Mouse (Mus musculus): Measurements from ENCODE around the gene Psat1. TPM values are rescaled to one million over a fixed set of nuclear protein-coding genes. Genes with fewer than 3 reads are reported as not detected.
A peak's percentile ranks its signal among the peaks of the same experiment; 100 is the strongest.

Psat1 gene
- polyA plus RNA-seq, 1 experiment from 2014 or later = 77.0 TPM

- 72% methylated on average over 13 of the region's 13 CpGs for WGBS
- Histone ChIP-seq H3K4me1 (no peaks in the 10 kb centered on the region), H3K4me2 (replicated peaks) (no peak overlapping the region), H3K27ac (no peak overlapping the region), H3K36me3 (peaks cover 52% of the 10 kb centered on the region), H3K4me3 (no peak overlapping the region), H3K9me3 (no peaks in the 10 kb centered on the region), H3K27me3 (no peaks in the 10 kb centered on the region), H3K9ac (no peak overlapping the region)
- no peak for ATAC-seq (ENCODE audit: insufficient number of reproducible peaks, insufficient read depth, low FRiP score, low TSS enrichment)
These were observed 15.2 kb upstream of the Psat1 start for GRCm38 (mm10) chr19:15962313-15962712.

GRCm38 (mm10) chr19:15950225-15950624 lies 3.1 kb upstream of the Psat1 start:
- H3K9me3 ChIP-seq = no peaks in the 10 kb centered on the region
- no peak for ATAC-seq (ENCODE audit: insufficient number of reproducible peaks, insufficient read depth, low FRiP score, low TSS enrichment)
- no peak overlapping the region for H3K4me3 ChIP-seq
- H3K27ac ChIP-seq = no peak overlapping the region
- no peaks in the 10 kb centered on the region for H3K4me1 ChIP-seq
- H3K9ac ChIP-seq = no peak overlapping the region
- 83% methylated on average over 3 of the region's 3 CpGs for WGBS
- no peak overlapping the region for H3K4me2 ChIP-seq (replicated peaks)
- H3K27me3 ChIP-seq = no peaks in the 10 kb centered on the region
- peaks cover 11% of the 10 kb centered on the region for H3K36me3 ChIP-seq

GRCm38 (mm10) chr19:15948867-15949266 lies 1.7 kb upstream of the Psat1 start:
- H3K36me3 ChIP-seq = 0 out of 2 replicates have a peak, but pooled peaks cover 3% of the 10 kb centered on the region
- no peak overlapping the region for H3K4me3 ChIP-seq
- H3K9ac ChIP-seq = no peak overlapping the region
- H3K4me2 ChIP-seq (replicated peaks) = no peak overlapping the region
- H3K9me3 ChIP-seq = no peaks in the 10 kb centered on the region
- H3K27ac ChIP-seq = no peak overlapping the region
- H3K4me1 ChIP-seq = no peaks in the 10 kb centered on the region
- 75% methylated on average over 1 of the region's 1 CpGs for WGBS
- no peak for ATAC-seq (ENCODE audit: insufficient number of reproducible peaks, insufficient read depth, low FRiP score, low TSS enrichment)
- H3K27me3 ChIP-seq = no peaks in the 10 kb centered on the region

- no peak overlapping the region for H3K4me3 ChIP-seq
- no peaks in the 10 kb centered on the region for H3K27me3 ChIP-seq
- H3K9me3 ChIP-seq = no peaks in the 10 kb centered on the region
- no peak overlapping the region for H3K9ac ChIP-seq
- no peaks in the 10 kb centered on the region for H3K4me1 ChIP-seq
- WGBS = 55% methylated on average over 7 of the region's 7 CpGs
- H3K4me2 ChIP-seq (replicated peaks) = no peak overlapping the region
- 0 out of 2 replicates have a peak, but pooled peaks cover 1% of the 10 kb centered on the region for H3K36me3 ChIP-seq
- H3K27ac ChIP-seq = no peak overlapping the region
- no peak for ATAC-seq (ENCODE audit: insufficient number of reproducible peaks, insufficient read depth, low FRiP score, low TSS enrichment)
These were observed 1.3 kb upstream of the Psat1 start for GRCm38 (mm10) chr19:15948426-15948825.

GRCm38 (mm10) chr19:15946663-15947062 lies 474 bp downstream of the Psat1 start:
- no peaks in the 10 kb centered on the region for H3K9me3 ChIP-seq
- no peaks in the 10 kb centered on the region for H3K4me1 ChIP-seq
- ATAC-seq (ENCODE audit: insufficient number of reproducible peaks, insufficient read depth, low FRiP score, low TSS enrichment) = peak; percentile 28; the same call in 1 of the 2 replicates
- no peaks in the 10 kb centered on the region for H3K27me3 ChIP-seq
- H3K4me3 ChIP-seq = no peak overlapping the region
- no peak overlapping the region for H3K27ac ChIP-seq
- WGBS = 65% methylated on average over 10 of the region's 10 CpGs
- no peak overlapping the region for H3K4me2 ChIP-seq (replicated peaks)
- no peaks in the 10 kb centered on the region for H3K36me3 ChIP-seq
- H3K9ac ChIP-seq = no peak overlapping the region

GRCm38 (mm10) chr19:15943117-15943423 lies 4.1 kb downstream of the Psat1 start:
- no peaks in the 10 kb centered on the region for H3K36me3 ChIP-seq
- WGBS = 75% methylated on average over 7 of the region's 7 CpGs
- H3K4me1 ChIP-seq = no peaks in the 10 kb centered on the region
- H3K27ac ChIP-seq = no peak overlapping the region
- H3K9me3 ChIP-seq = no peaks in the 10 kb centered on the region
- ATAC-seq (ENCODE audit: insufficient number of reproducible peaks, insufficient read depth, low FRiP score, low TSS enrichment) = no peak
- H3K4me2 ChIP-seq (replicated peaks) = no peak overlapping the region
- H3K4me3 ChIP-seq = no peak overlapping the region
- no peak overlapping the region for H3K9ac ChIP-seq
- H3K27me3 ChIP-seq = no peaks in the 10 kb centered on the region

- 54% methylated on average over 11 of the region's 11 CpGs for WGBS
These were observed 4.6 kb downstream of the Psat1 start for GRCm38 (mm10) chr19:15942421-15943116.

GRCm38 (mm10) chr19:15941399-15941798 lies 5.7 kb downstream of the Psat1 start:
- H3K4me3 ChIP-seq = no peak overlapping the region
- H3K36me3 ChIP-seq = no peaks in the 10 kb centered on the region
- no peak overlapping the region for H3K27ac ChIP-seq
- no peak overlapping the region for H3K4me2 ChIP-seq (replicated peaks)
- H3K4me1 ChIP-seq = no peaks in the 10 kb centered on the region
- 84% methylated on average over 8 of the region's 8 CpGs for WGBS
- no peak overlapping the region for H3K9ac ChIP-seq
- peak; percentile 15; the same call in 1 of the 2 replicates for ATAC-seq (ENCODE audit: insufficient number of reproducible peaks, insufficient read depth, low FRiP score, low TSS enrichment)
- no peaks in the 10 kb centered on the region for H3K9me3 ChIP-seq
- no peaks in the 10 kb centered on the region for H3K27me3 ChIP-seq

More at GRCm38 (mm10) chr19:15942421-15943116, 4.6 kb downstream of the Psat1 start:
- Histone ChIP-seq H3K4me2 (replicated peaks) (no peak overlapping the region), H3K9me3 (no peaks in the 10 kb centered on the region), H3K27me3 (no peaks in the 10 kb centered on the region), H3K27ac (no peak overlapping the region), H3K36me3 (no peaks in the 10 kb centered on the region), H3K9ac (no peak overlapping the region), H3K4me1 (no peaks in the 10 kb centered on the region), H3K4me3 (no peak overlapping the region)
- ATAC-seq (ENCODE audit: insufficient number of reproducible peaks, insufficient read depth, low FRiP score, low TSS enrichment) = no peak

GRCm38 (mm10) chr19:15925719-15926045 lies 21.5 kb downstream of the Psat1 start:
- 10% methylated on average over 4 of the region's 4 CpGs for WGBS
- Histone ChIP-seq H3K9me3 (no peaks in the 10 kb centered on the region), H3K4me2 (replicated peaks) (peak overlapping the region; percentile 90), H3K4me1 (peaks cover 14% of the 10 kb centered on the region), H3K27me3 (no peaks in the 10 kb centered on the region), H3K36me3 (no peaks in the 10 kb centered on the region), H3K4me3 (peak overlapping the region; percentile 58), H3K9ac (no peak overlapping the region), H3K27ac (peak overlapping the region; percentile 77)
- no peak for ATAC-seq (ENCODE audit: insufficient number of reproducible peaks, insufficient read depth, low FRiP score, low TSS enrichment)

GRCm38 (mm10) chr19:15924866-15925718 lies 22.0 kb downstream of the Psat1 start:
- H3K4me1 ChIP-seq = peaks cover 14% of the 10 kb centered on the region
- peak overlapping the region; percentile 58 for H3K9ac ChIP-seq
- peak; percentile 94 for ATAC-seq (ENCODE audit: insufficient number of reproducible peaks, insufficient read depth, low FRiP score, low TSS enrichment)
- no peaks in the 10 kb centered on the region for H3K36me3 ChIP-seq
- H3K9me3 ChIP-seq = no peaks in the 10 kb centered on the region
- no peaks in the 10 kb centered on the region for H3K27me3 ChIP-seq
- 4% methylated on average over 43 of the region's 43 CpGs for WGBS
- peak overlapping the region; percentile 78 for H3K27ac ChIP-seq
- peak overlapping the region; percentile 90 for H3K4me2 ChIP-seq (replicated peaks)
- H3K4me3 ChIP-seq = peak overlapping the region; percentile 58

- peak overlapping the region; percentile 58 for H3K4me3 ChIP-seq
- WGBS = under 1% methylated on average over 45 of the region's 46 CpGs
- peak overlapping the region; percentile 90 for H3K4me2 ChIP-seq (replicated peaks)
- peaks cover 14% of the 10 kb centered on the region for H3K4me1 ChIP-seq
- peak overlapping the region; percentile 58 for H3K9ac ChIP-seq
- H3K9me3 ChIP-seq = no peaks in the 10 kb centered on the region
- peak overlapping the region; percentile 78 for H3K27ac ChIP-seq
- ATAC-seq (ENCODE audit: insufficient number of reproducible peaks, insufficient read depth, low FRiP score, low TSS enrichment) = peak; percentile 61
- H3K36me3 ChIP-seq = no peaks in the 10 kb centered on the region
- no peaks in the 10 kb centered on the region for H3K27me3 ChIP-seq
These were observed 22.8 kb downstream of the Psat1 start for GRCm38 (mm10) chr19:15924181-15924865.
